8 mouse cellular contexts compared by ENCODE assay signal in the genomic region with DNA sequence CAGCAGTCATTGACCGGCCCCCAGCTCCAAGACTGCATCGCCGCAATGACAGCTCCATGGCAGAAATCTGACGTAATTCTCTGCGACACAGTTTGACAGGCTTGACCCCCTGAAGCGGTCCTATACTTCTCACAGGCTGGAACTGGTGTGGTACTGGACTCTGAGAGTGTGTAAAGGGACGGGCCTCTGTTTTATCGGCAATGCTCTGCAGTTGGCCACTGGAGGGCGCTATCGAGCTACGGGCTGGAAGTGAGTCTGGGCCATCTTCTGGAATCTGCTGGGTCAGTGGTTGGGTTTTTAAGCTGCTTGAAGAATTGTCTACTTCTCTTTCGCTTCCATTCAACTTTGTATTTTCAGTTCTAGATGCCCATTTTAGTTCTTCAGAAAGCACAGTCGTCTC. TPM values are rescaled to one million over a fixed set of nuclear protein-coding genes. Genes with fewer than 3 reads are reported as not detected.
DNase-seq lines count a peak whose midpoint lies in the region; ATAC-seq and TF ChIP-seq lines count a peak whose summit lies in the region.

No protein-coding gene starts in this region.

- H3K4me1 ChIP-seq in forebrain, embryonic 10.5 days = peaks cover 10% of the 10 kb centered on the region
- H3K4me1 ChIP-seq in forebrain, embryonic 12.5 days = peaks cover 6% of the 10 kb centered on the region
- no peaks in the 10 kb centered on the region for H3K4me1 ChIP-seq in hindbrain, postnatal 0 days (ENCODE audit: insufficient read depth, low read length)
- no peaks in the 10 kb centered on the region for H3K4me1 ChIP-seq in spleen, adult 2 months (ENCODE audit: control insufficient read depth, insufficient read depth, insufficient read length)

- no peaks in the 10 kb centered on the region for H3K9me3 ChIP-seq in forebrain, embryonic 10.5 days
- H3K9me3 ChIP-seq in forebrain, embryonic 12.5 days = no peaks in the 10 kb centered on the region
- no peaks in the 10 kb centered on the region for H3K9me3 ChIP-seq in hindbrain, postnatal 0 days (ENCODE audit: low read length)

- no peaks in the 10 kb centered on the region for H3K27me3 ChIP-seq in forebrain, embryonic 10.5 days (ENCODE audit: poor library complexity, severe bottlenecking)
- H3K27me3 ChIP-seq in forebrain, embryonic 12.5 days = no peaks in the 10 kb centered on the region
- no peaks in the 10 kb centered on the region for H3K27me3 ChIP-seq in hindbrain, postnatal 0 days (ENCODE audit: insufficient read depth, low read length)
- no peaks in the 10 kb centered on the region for H3K27me3 ChIP-seq in spleen, adult 2 months (ENCODE audit: control insufficient read depth, insufficient read depth, low read length)

- no peak overlapping the region for H3K27ac ChIP-seq in forebrain, embryonic 10.5 days
- H3K27ac ChIP-seq in forebrain, embryonic 12.5 days = no peak overlapping the region
- H3K27ac ChIP-seq in hindbrain, postnatal 0 days = no peak overlapping the region
- no peak overlapping the region for H3K27ac ChIP-seq in spleen, adult 2 months (ENCODE audit: insufficient read depth, low read length)

- H3K36me3 ChIP-seq in forebrain, embryonic 10.5 days (replicated peaks) = no peaks in the 10 kb centered on the region
- no peaks in the 10 kb centered on the region for H3K36me3 ChIP-seq in forebrain, embryonic 12.5 days (replicated peaks)
- no peaks in the 10 kb centered on the region for H3K36me3 ChIP-seq in hindbrain, postnatal 0 days (ENCODE audit: insufficient read depth, low read length)
- H3K36me3 ChIP-seq in spleen, adult 2 months (ENCODE audit: control insufficient read depth, insufficient read depth, low read length) = no peaks in the 10 kb centered on the region

- H3K4me2 ChIP-seq in forebrain, embryonic 12.5 days = no peak overlapping the region
- H3K4me2 ChIP-seq in hindbrain, postnatal 0 days (ENCODE audit: low read depth, low read length) = no peak overlapping the region

- TF ChIP-seq CTCF in hindbrain, postnatal 0 days (IDR thresholded peaks at IDR 0.05; ENCODE audit: low read depth) = peak; percentile 97
- TF ChIP-seq CTCF in spleen, adult 2 months (IDR thresholded peaks at IDR 0.05; ENCODE audit: extremely low read depth, insufficient read depth, insufficient read length, insufficient replicate concordance) = peak; percentile 94

- H3K9ac ChIP-seq in forebrain, embryonic 12.5 days = no peak overlapping the region
- H3K9ac ChIP-seq in hindbrain, postnatal 0 days (replicated peaks; ENCODE audit: low read length) = 0 out of 2 replicates have a peak overlapping the region, but pooled peaks have one; percentile 21

- TF ChIP-seq POLR2A in spleen, adult 2 months (IDR thresholded peaks at IDR 0.05; ENCODE audit: low read depth, low read length) = no peak

- WGBS in forebrain, embryonic 10.5 days = 16% methylated on average over 13 of the region's 13 CpGs
- WGBS in forebrain, embryonic 12.5 days = 13% methylated on average over 13 of the region's 13 CpGs
- 16% methylated on average over 13 of the region's 13 CpGs for WGBS in hindbrain, postnatal 0 days
- WGBS in spleen, adult 2 months = 21% methylated on average over 13 of the region's 13 CpGs

- no peak overlapping the region for H3K4me3 ChIP-seq in forebrain, embryonic 10.5 days
- no peak overlapping the region for H3K4me3 ChIP-seq in forebrain, embryonic 12.5 days (replicated peaks)
- H3K4me3 ChIP-seq in hindbrain, postnatal 0 days (ENCODE audit: low read length) = no peak overlapping the region
- no peak overlapping the region for H3K4me3 ChIP-seq in spleen, adult 2 months (ENCODE audit: extremely low read depth, insufficient read depth, insufficient read length)

- ATAC-seq in forebrain, embryonic 12.5 days (ENCODE audit: low FRiP score) = no peak
- ATAC-seq in hindbrain, postnatal 0 days = peak; percentile 76
- peak; percentile 89 for ATAC-seq in megakaryocyte-erythroid progenitor cell, adult 5-6 weeks (replicated peaks; ENCODE audit: low FRiP score, low TSS enrichment, poor library complexity, severe bottlenecking)

- peak; percentile 86 for DNase-seq in forebrain, embryonic 10.5 days (ENCODE audit: extremely low spot score, low spot score)
- peak; percentile 41 for DNase-seq in cerebellum, adult 11-12 months
- DNase-seq in forelimb bud, embryonic 11.5 days (ENCODE audit: low read depth, low spot score) = peak; percentile 80
- peak; percentile 89 for DNase-seq in hindbrain, postnatal 0 days (ENCODE audit: low spot score)
- DNase-seq in layer of hippocampus, postnatal 36 days = peak; percentile 74 to 75
- DNase-seq in spleen, adult 2 months (ENCODE audit: low read depth in 1 of 2, low spot score in 2 of 2) = peak; percentile 41 to 76

RNA-seq across cellular contexts. Expression of a gene that starts 12.3 kb away (rescaled TPM):
- 25.2 and 29.1 TPM in 2 replicates for polyA plus RNA-seq in forebrain, embryonic 10.5 days (2016; fragmentation: Nextera tagmentation; extraction: Ambion mirVana)
- polyA plus RNA-seq in forebrain, embryonic 12.5 days (2016; fragmentation: Nextera tagmentation; extraction: Ambion mirVana) = 40.7 and 48.6 TPM in 2 replicates
- 10.0 and 18.6 TPM in 2 replicates for total RNA-seq in hindbrain, postnatal 0 days (2014; rRNA removed)
- 39.5 and 41.1 TPM in 2 replicates for polyA plus RNA-seq in hindbrain, postnatal 0 days (2015; fragmentation: Nextera tagmentation; extraction: Ambion mirVana)
- 10 to 100 TPM; 22.2 to 23.5 TPM for total RNA-seq in layer of hippocampus, postnatal 36 days (2021)
- total RNA-seq in megakaryocyte-erythroid progenitor cell, adult 5-6 weeks (2014; fragmentation: Nextera tagmentation) = 13.4 and 20.4 TPM in 2 replicates
- total RNA-seq in megakaryocyte-erythroid progenitor cell, adult 5-6 weeks (2017) = 27.6 and 33.6 TPM in 2 replicates
- 1.5 and 2.2 TPM in 2 replicates for polyA plus RNA-seq in spleen, adult 2 months (2012; rRNA removed)
